Mouse (Mus musculus) inflammation-experienced regulatory T-cells (primary cell): ENCODE results near the gene Ppp1r9b. TPM values are rescaled to one million over a fixed set of nuclear protein-coding genes. Genes with fewer than 3 reads are reported as not detected.

ENCODE experiments used
- polyA plus RNA-seq, 2 experiments: library from polyadenylated mRNA; unstranded; fragments of 100-300 nt; shearing (Covaris generic); gene quantifications; one replicate each; pipeline ENCODE4 v1.2.1; 2017

Ppp1r9b gene
- 10 to 100 TPM; 19.5 to 20.2 TPM for polyA plus RNA-seq

GRCm38 (mm10) chr11:94990749-94991577, at the start of gene Ppp1r9b:
TSS of gene Ppp1r9b (plus strand) at chr11:94991035.

DNA sequence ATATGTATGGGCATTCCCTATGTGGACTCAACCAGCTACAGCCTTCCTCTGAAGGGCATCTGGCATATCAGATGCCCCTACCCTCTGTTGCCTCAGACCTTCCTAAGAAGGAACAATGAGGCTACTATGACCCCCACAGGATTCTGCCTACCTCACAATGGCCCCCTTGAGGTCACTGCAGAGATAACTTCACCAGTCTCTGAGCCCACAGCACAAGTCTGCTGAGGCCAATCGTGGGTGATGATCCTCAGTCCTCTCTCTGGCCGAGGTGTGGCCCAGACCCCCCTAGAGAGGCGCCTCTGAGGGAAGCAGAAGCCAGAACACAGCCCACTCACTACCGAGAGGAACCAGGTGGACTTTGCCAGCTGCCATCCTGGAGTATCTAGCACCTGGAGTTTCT, 23.4 kb upstream of the Ppp1r9b start, which contains the start of gene Hils1:
Gene Hils1 (plus strand): TSS at position 175 of the 400 bp plus-strand sequence.

GRCm38 (mm10) chr11:94976199-94976598, 14.6 kb upstream of the Ppp1r9b start, which contains the start of gene Sgca:
TSS of gene Sgca (minus strand) at chr11:94976327.

GRCm38 (mm10) chr11:95009629-95010014, 18.8 kb downstream of the Ppp1r9b start, which contains the start of gene Samd14:
TSS of gene Samd14 (plus strand) at chr11:95009879.

DNA sequence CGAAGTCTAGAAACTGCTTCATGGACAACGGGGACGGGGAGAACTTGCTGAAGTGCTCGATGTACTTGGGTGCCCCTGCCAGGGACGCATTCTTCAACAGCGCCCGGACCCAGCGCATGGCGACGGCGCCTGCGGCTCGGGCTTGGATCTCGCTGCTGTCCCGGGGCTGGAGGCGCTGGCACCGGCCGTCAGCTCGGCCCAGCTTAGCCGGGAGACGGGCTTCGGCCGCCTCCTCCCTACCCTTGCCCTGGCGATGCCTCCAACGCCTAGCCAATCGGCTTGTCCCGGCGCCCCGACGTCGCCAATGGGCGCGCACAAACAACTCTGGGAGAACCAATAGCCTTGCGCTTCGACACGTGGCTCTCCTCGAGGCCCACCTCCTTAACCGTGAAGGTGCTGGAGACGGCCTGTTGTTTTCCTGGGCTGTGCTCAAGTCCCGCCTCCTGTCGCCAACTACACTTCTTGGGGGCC, 50.3 kb downstream of the Ppp1r9b start, which contains the start of gene Pdk2:
Gene Pdk2 (minus strand): TSS at position 216 of the 471 bp plus-strand sequence.

Other genes with a start within 250 kb of the Ppp1r9b start
- gene Cdc34b, start 249.3 kb upstream of the Ppp1r9b start, polyA plus RNA-seq, result not detected
- gene Tmem92, start 208.3 kb upstream of the Ppp1r9b start, polyA plus RNA-seq, result under 1 TPM; 0.14 to 0.86 TPM
- gene Col1a1, start 54.8 kb upstream of the Ppp1r9b start, polyA plus RNA-seq, result 1 to 10 TPM in 1 of 2 experiments, under 1 TPM in 1; 0.40 to 3.5 TPM
- gene Hils1, start 23.4 kb upstream of the Ppp1r9b start, polyA plus RNA-seq, result not detected
- gene Sgca, start 14.7 kb upstream of the Ppp1r9b start, polyA plus RNA-seq, result 1 to 10 TPM in 1 of 2 experiments, under 1 TPM in 1; 0.19 to 1.3 TPM
- 1 to 10 TPM in 1 of 2 experiments, under 1 TPM in 1; 0.58 to 1.2 TPM for gene Samd14, start 18.8 kb downstream of the Ppp1r9b start, polyA plus RNA-seq
- 10 to 100 TPM; 20.3 to 23.4 TPM for gene Pdk2, start 50.3 kb downstream of the Ppp1r9b start, polyA plus RNA-seq
- gene Itga3, start 85.8 kb downstream of the Ppp1r9b start, polyA plus RNA-seq, result 1 to 10 TPM; 5.7 to 9.3 TPM
- under 1 TPM in 1 of 2 experiments, not detected in 1; 0.28 TPM for gene Dlx3, start 129.1 kb downstream of the Ppp1r9b start, polyA plus RNA-seq
- gene Dlx4, start 155.2 kb downstream of the Ppp1r9b start, polyA plus RNA-seq, result not detected